Mouse (Mus musculus) olfactory bulb, adult 2 months (tissue): ENCODE results near the gene Pilrb2. TPM values are rescaled to one million over a fixed set of nuclear protein-coding genes. Genes with fewer than 3 reads are reported as not detected.

Experiments used
- H3K27ac ChIP-seq: fragments of 200-500 bp; 2 replicates; pipeline ENCODE4 v1.5.1; 2012; ENCODE audit warnings: low read depth, low read length; ENCODE audit not compliant: insufficient read depth
- H3K4me1 ChIP-seq: fragments of 200-500 bp; 2 replicates; pipeline ENCODE4 v1.6.1; 2012; ENCODE audit warnings: low read length; ENCODE audit not compliant: control insufficient read depth, insufficient read depth
- H3K4me3 ChIP-seq: fragments of 200-500 bp; 2 replicates; pipeline ENCODE4 v1.5.1; 2012; ENCODE audit warnings: mild to moderate bottlenecking, low read depth, low read length, moderate library complexity; ENCODE audit not compliant: insufficient read depth
- CTCF ChIP-seq: fragments of 200-500 bp; IDR thresholded peaks from 2 replicates; pipeline ENCODE4 v1.5.1; 2012; ENCODE audit warnings: low read depth, mild to moderate bottlenecking, low read length, moderate library complexity; ENCODE audit not compliant: insufficient read depth
- POLR2A ChIP-seq: fragments of 200-500 bp; IDR thresholded peaks from 2 replicates; pipeline ENCODE4 v1.6.1; 2012; ENCODE audit warnings: mild to moderate bottlenecking, low read depth, low read length, moderate library complexity; ENCODE audit not compliant: insufficient read depth
- WGBS: fragments of 180-500 bp; shearing (Covaris S2); methylation state at CpG from one replicate; pipeline ENCODE4 v1.1.7; 2018; 5-methylcytosine and 5-hydroxymethylcytosine counted together
- polyA plus RNA-seq: library from polyadenylated mRNA; stranded (reverse); fragments of >200 nt; gene quantifications from 2 replicates; pipeline ENCODE4 v1.2.4, GENCODE M21; 2012; ENCODE audit warnings: low replicate concordance; ENCODE audit not compliant: missing spikeins, insufficient read depth, insufficient read length

Pilrb2 gene
- polyA plus RNA-seq, 1 experiment, result not detected

- WGBS, result 90% methylated on average over 6 of the region's 6 CpGs
- Histone ChIP-seq H3K27ac (no peak overlapping the region), H3K4me1 (no peaks in the 10 kb centered on the region), H3K4me3 (no peak overlapping the region)
- TF ChIP-seq POLR2A (no peak), CTCF (no peak)
These were observed 48.1 kb downstream of the Pilrb2 start for GRCm38 (mm10) chr5:137823455-137824045.

- Histone ChIP-seq H3K4me3 (no peak overlapping the region), H3K4me1 (no peaks in the 10 kb centered on the region), H3K27ac (no peak overlapping the region)
- no peak for TF ChIP-seq POLR2A
- TF ChIP-seq CTCF, result no peak
- WGBS, result 76% methylated on average over 1 of the region's 1 CpGs
These were observed 49.0 kb downstream of the Pilrb2 start for GRCm38 (mm10) chr5:137822602-137823001.

GRCm38 (mm10) chr5:137822126-137822525, 49.5 kb downstream of the Pilrb2 start:
- TF ChIP-seq POLR2A, result no peak
- no peak for TF ChIP-seq CTCF
- WGBS, result 73% methylated on average over 4 of the region's 4 CpGs
- no peaks in the 10 kb centered on the region for H3K4me1 ChIP-seq

GRCm38 (mm10) chr5:137817466-137818222, 54.0 kb downstream of the Pilrb2 start:
- WGBS, result 75% methylated on average over 4 of the region's 4 CpGs
- H3K27ac ChIP-seq, result no peak overlapping the region
- TF ChIP-seq CTCF (no peak), POLR2A (no peak)
- no peak overlapping the region for H3K4me3 ChIP-seq
- no peaks in the 10 kb centered on the region for H3K4me1 ChIP-seq

More at GRCm38 (mm10) chr5:137822126-137822525, 49.5 kb downstream of the Pilrb2 start:
- Histone ChIP-seq H3K4me3 (no peak overlapping the region), H3K27ac (no peak overlapping the region)

Other genes with a start within 250 kb of the Pilrb2 start
- not detected in 2 replicates for gene Fbxo24, start 242.8 kb downstream of the Pilrb2 start, polyA plus RNA-seq
- not detected in 2 replicates for gene Lrch4, start 242.7 kb downstream of the Pilrb2 start, polyA plus RNA-seq
- gene Gm20605, start 242.6 kb downstream of the Pilrb2 start, polyA plus RNA-seq, result not detected in 2 replicates
- gene Sap25, start 230.5 kb downstream of the Pilrb2 start, polyA plus RNA-seq, result not detected in 2 replicates
- not detected in 2 replicates for gene Irs3, start 226.1 kb downstream of the Pilrb2 start, polyA plus RNA-seq
- not detected in 2 replicates for gene Agfg2, start 187.1 kb downstream of the Pilrb2 start, polyA plus RNA-seq
- not detected in 2 replicates for gene Nyap1, start 130.2 kb downstream of the Pilrb2 start, polyA plus RNA-seq
- 483 TPM in 1 of 2 replicates, not detected in the other for gene Tsc22d4, start 126.1 kb downstream of the Pilrb2 start, polyA plus RNA-seq
- not detected in 2 replicates for gene Ppp1r35, start 93.0 kb downstream of the Pilrb2 start, polyA plus RNA-seq
- not detected in 2 replicates for gene Mepce, start 84.2 kb downstream of the Pilrb2 start, polyA plus RNA-seq
- not detected in 2 replicates for gene Zcwpw1, start 84.0 kb downstream of the Pilrb2 start, polyA plus RNA-seq
- gene Pilra, start 35.5 kb downstream of the Pilrb2 start, polyA plus RNA-seq, result not detected in 2 replicates
- gene Pilrb1, start 13.7 kb downstream of the Pilrb2 start, polyA plus RNA-seq, result not detected in 2 replicates
- gene Cyp3a13, start 49.8 kb upstream of the Pilrb2 start, polyA plus RNA-seq, result not detected in 2 replicates
- not detected in 2 replicates for gene Gjc3, start 91.3 kb upstream of the Pilrb2 start, polyA plus RNA-seq
- gene Azgp1, start 109.7 kb upstream of the Pilrb2 start, polyA plus RNA-seq, result not detected in 2 replicates
- not detected in 2 replicates for gene Smok3a, start 149.4 kb upstream of the Pilrb2 start, polyA plus RNA-seq
- not detected in 2 replicates for gene Smok3b, start 149.6 kb upstream of the Pilrb2 start, polyA plus RNA-seq
- gene Smok3c, start 181.4 kb upstream of the Pilrb2 start, polyA plus RNA-seq, result not detected in 2 replicates
- not detected in 2 replicates for gene Zkscan1, start 213.3 kb upstream of the Pilrb2 start, polyA plus RNA-seq
- gene Zscan21, start 245.1 kb upstream of the Pilrb2 start, polyA plus RNA-seq, result not detected in 2 replicates